Mouse (Mus musculus) midbrain, embryonic 10.5 days (tissue): ENCODE measurements around the gene Rimklb. TPM values are rescaled to one million over a fixed set of nuclear protein-coding genes. Genes with fewer than 3 reads are reported as not detected.
"Not testable (repeated sequence)": the region's sequence is repeated elsewhere in the genome, so short reads cannot be mapped to it uniquely, and the experiment has no call there.

Experiments
- DNase-seq: peaks from one replicate; pipeline ENCODE4 v3.0.0-alpha.2; 2017; ENCODE audit warnings: low spot score
- H3K27ac ChIP-seq: fragments of 300-500 bp; sonication (generic); replicated peaks from 2 replicates; pipeline ENCODE4 v1.5.1; 2016; ENCODE audit warnings: mild to moderate bottlenecking
- H3K27me3 ChIP-seq: fragments of 300-500 bp; sonication (generic); 2 replicates; pipeline ENCODE4 v1.6.1; 2016; ENCODE audit warnings: low read depth, mild to moderate bottlenecking; ENCODE audit not compliant: poor library complexity, severe bottlenecking
- H3K36me3 ChIP-seq: fragments of 300-500 bp; sonication (generic); 2 replicates; pipeline ENCODE4 v1.6.1; 2016; ENCODE audit warnings: mild to moderate bottlenecking, moderate library complexity
- H3K4me1 ChIP-seq: fragments of 300-500 bp; sonication (generic); 2 replicates; pipeline ENCODE4 v1.6.1; 2016
- H3K4me3 ChIP-seq: fragments of 300-500 bp; sonication (generic); 2 replicates; pipeline ENCODE4 v1.5.1; 2016; ENCODE audit warnings: mild to moderate bottlenecking, moderate library complexity
- H3K9me3 ChIP-seq: fragments of 300-500 bp; sonication (generic); replicated peaks from 2 replicates; pipeline ENCODE4 v1.6.1; 2016; ENCODE audit warnings: mild to moderate bottlenecking
- WGBS: fragments of 180-500 bp; shearing (Covaris S2); methylation state at CpG from one replicate; pipeline ENCODE4 v1.1.7; 2016; 5-methylcytosine and 5-hydroxymethylcytosine counted together
- polyA plus RNA-seq: library from polyadenylated mRNA; unstranded; fragments of >200 nt; fragmentation: Nextera tagmentation; extraction: Ambion mirVana; gene quantifications from 2 replicates; pipeline ENCODE4 v1.2.1, GENCODE M21; 2016

Rimklb gene
- polyA plus RNA-seq, 1 experiment from 2014 or later, result 39.1 TPM

GRCm38 (mm10) chr6:122522595-122522994 lies 24.0 kb upstream of the Rimklb start:
- Histone ChIP-seq H3K36me3 (no peaks in the 10 kb centered on the region), H3K27ac (no peak overlapping the region), H3K27me3 (no peaks in the 10 kb centered on the region), H3K9me3 (no peaks in the 10 kb centered on the region), H3K4me3 (no peak overlapping the region), H3K4me1 (no peaks in the 10 kb centered on the region)
- WGBS, result 80% methylated on average over 9 of the region's 9 CpGs
- DNase-seq, result no peak

GRCm38 (mm10) chr6:122519384-122519783 lies 20.8 kb upstream of the Rimklb start:
- WGBS, result 53% methylated on average over 2 of the region's 2 CpGs
- H3K4me1 ChIP-seq, result no peaks in the 10 kb centered on the region
- no peaks in the 10 kb centered on the region for H3K36me3 ChIP-seq
- H3K27ac ChIP-seq, result no peak overlapping the region
- no peak for DNase-seq
- H3K27me3 ChIP-seq, result no peaks in the 10 kb centered on the region
- no peak overlapping the region for H3K4me3 ChIP-seq
- H3K9me3 ChIP-seq, result no peaks in the 10 kb centered on the region

- DNase-seq, result no peak
- no peaks in the 10 kb centered on the region for H3K4me1 ChIP-seq
- no peaks in the 10 kb centered on the region for H3K9me3 ChIP-seq
- no peaks in the 10 kb centered on the region for H3K36me3 ChIP-seq
- no peaks in the 10 kb centered on the region for H3K27me3 ChIP-seq
- 89% methylated on average over 1 of the region's 1 CpGs for WGBS
- H3K4me3 ChIP-seq, result no peak overlapping the region
- H3K27ac ChIP-seq, result no peak overlapping the region
Observed at GRCm38 (mm10) chr6:122517668-122518067, 19.1 kb upstream of the Rimklb start.

GRCm38 (mm10) chr6:122515762-122516161 lies 17.2 kb upstream of the Rimklb start:
- 93% methylated on average over 2 of the region's 2 CpGs for WGBS
- H3K36me3 ChIP-seq, H3K27ac ChIP-seq, H3K4me3 ChIP-seq, H3K4me1 ChIP-seq, H3K27me3 ChIP-seq, DNase-seq, H3K9me3 ChIP-seq: not testable (repeated sequence)

- no peak overlapping the region for H3K4me3 ChIP-seq
- H3K27ac ChIP-seq, result no peak overlapping the region
- WGBS, result 78% methylated on average over 3 of the region's 3 CpGs
- no peak for DNase-seq
- H3K36me3 ChIP-seq, result no peaks in the 10 kb centered on the region
- no peaks in the 10 kb centered on the region for H3K9me3 ChIP-seq
- H3K27me3 ChIP-seq, result no peaks in the 10 kb centered on the region
- H3K4me1 ChIP-seq, result no peaks in the 10 kb centered on the region
Observed at GRCm38 (mm10) chr6:122514312-122514711, 15.8 kb upstream of the Rimklb start.

GRCm38 (mm10) chr6:122512914-122513878 lies 14.6 kb upstream of the Rimklb start:
- Histone ChIP-seq H3K27me3 (no peaks in the 10 kb centered on the region), H3K27ac (no peak overlapping the region), H3K4me1 (no peaks in the 10 kb centered on the region), H3K9me3 (no peaks in the 10 kb centered on the region), H3K4me3 (no peak overlapping the region), H3K36me3 (no peaks in the 10 kb centered on the region)
- DNase-seq, result no peak
- 72% methylated on average over 11 of the region's 12 CpGs for WGBS

- no peak for DNase-seq
- Histone ChIP-seq H3K27me3 (no peaks in the 10 kb centered on the region), H3K36me3 (no peaks in the 10 kb centered on the region), H3K4me1 (no peaks in the 10 kb centered on the region), H3K27ac (no peak overlapping the region), H3K4me3 (no peak overlapping the region), H3K9me3 (no peaks in the 10 kb centered on the region)
- 93% methylated on average over 8 of the region's 8 CpGs for WGBS
Observed at GRCm38 (mm10) chr6:122508494-122508893, 9.9 kb upstream of the Rimklb start.

- no peak for DNase-seq
- no peaks in the 10 kb centered on the region for H3K9me3 ChIP-seq
- no peaks in the 10 kb centered on the region for H3K4me1 ChIP-seq
- no peaks in the 10 kb centered on the region for H3K27me3 ChIP-seq
- WGBS, result 86% methylated on average over 3 of the region's 3 CpGs
- no peaks in the 10 kb centered on the region for H3K36me3 ChIP-seq
- no peak within 1 kb of the TSS for H3K27ac ChIP-seq
- no peak within 1 kb of the TSS for H3K4me3 ChIP-seq
Observed at GRCm38 (mm10) chr6:122505545-122505944, 7.0 kb upstream of the Rimklb start, which contains the start of gene Mfap5. Mfap5 (plus strand) TSS chr6:122505845.

GRCm38 (mm10) chr6:122505041-122505440 lies 6.5 kb upstream of the Rimklb start:
- Histone ChIP-seq H3K27me3 (no peaks in the 10 kb centered on the region), H3K9me3 (no peaks in the 10 kb centered on the region), H3K4me3 (no peak overlapping the region), H3K36me3 (no peaks in the 10 kb centered on the region), H3K4me1 (no peaks in the 10 kb centered on the region), H3K27ac (no peak overlapping the region)
- 79% methylated on average over 4 of the region's 4 CpGs for WGBS
- no peak for DNase-seq

GRCm38 (mm10) chr6:122496501-122496900 lies 2.1 kb downstream of the Rimklb start:
- Histone ChIP-seq H3K27me3 (0 out of 2 replicates have a peak, but pooled peaks cover 8% of the 10 kb centered on the region), H3K27ac (peak overlapping the region; percentile 89; the same call in 1 of the 2 replicates), H3K9me3 (no peaks in the 10 kb centered on the region), H3K36me3 (no peaks in the 10 kb centered on the region), H3K4me3 (no peak overlapping the region), H3K4me1 (peaks cover 46% of the 10 kb centered on the region)
- no peak for DNase-seq
- WGBS, result 41% methylated on average over 5 of the region's 5 CpGs

GRCm38 (mm10) chr6:122495082-122495881 lies 3.3 kb downstream of the Rimklb start:
- Histone ChIP-seq H3K36me3 (no peaks in the 10 kb centered on the region), H3K4me3 (peak overlapping the region; percentile 36), H3K9me3 (no peaks in the 10 kb centered on the region), H3K27ac (peak overlapping the region; percentile 89), H3K4me1 (peaks cover 54% of the 10 kb centered on the region), H3K27me3 (0 out of 2 replicates have a peak, but pooled peaks cover 8% of the 10 kb centered on the region)
- peak; percentile 72 for DNase-seq
- 10% methylated on average over 21 of the region's 21 CpGs for WGBS

- 27% methylated on average over 6 of the region's 6 CpGs for WGBS
- Histone ChIP-seq H3K4me3 (no peak overlapping the region), H3K27me3 (peaks cover 10% of the 10 kb centered on the region; the same call in 1 of the 2 replicates), H3K9me3 (no peaks in the 10 kb centered on the region), H3K4me1 (peaks cover 54% of the 10 kb centered on the region), H3K36me3 (no peaks in the 10 kb centered on the region), H3K27ac (peak overlapping the region; percentile 89)
- DNase-seq, result peak; percentile 43
Observed at GRCm38 (mm10) chr6:122493799-122494472, 4.6 kb downstream of the Rimklb start.
